In genomic region chr11:81996172-81996841, GRCm38 (mm10) we compare ENCODE assay signal across 8 mouse cellular contexts. TPM values are rescaled to one million over a fixed set of nuclear protein-coding genes. Genes with fewer than 3 reads are reported as not detected.
DNase-seq lines count a peak whose midpoint lies in the region; ATAC-seq lines count a peak whose summit lies in the region.
"Had no signal": no experiment of that assay in that cellular context is flagged by ENCODE, and none has a peak within 500 bp of the region (broad histone marks: within the 10 kb centered on the region; RNA-seq: fewer than 3 reads in every experiment).

No protein-coding gene starts in this region.

- no peak overlapping the region for H3K4me3 ChIP-seq in embryonic facial prominence, embryonic 14.5 days (ENCODE audit: low read depth, low read length)
- H3K4me3 ChIP-seq: neural tube, embryonic 12.5 days had no signal

- H3K9me3 ChIP-seq in embryonic facial prominence, embryonic 14.5 days (ENCODE audit: control insufficient read depth, low read length), result no peaks in the 10 kb centered on the region
- H3K9me3 ChIP-seq: neural tube, embryonic 12.5 days had no signal

- peak; percentile 76 for DNase-seq in Muller cell, postnatal 12 days (ENCODE audit: inconsistent ontology term)
- peak; percentile 75 to 77 for DNase-seq in adrenal gland, postnatal 36 days
- DNase-seq in embryonic facial prominence, embryonic 14.5 days (ENCODE audit: low spot score), result peak; percentile 70
- peak; percentile 76 to 85 for DNase-seq in heart, postnatal 10 days
- peak; percentile 82 to 83 for DNase-seq in layer of hippocampus, postnatal 25 days (ENCODE audit: extremely low spot score in 1 of 2, low spot score in 1 of 2)
- DNase-seq in right cerebral cortex, postnatal 4 days, result peak; percentile 81

- intact Hi-C loops in heart, postnatal 10 days (cut with DNase I), result loop anchor here (1.0 to 10.0 kb wide), 3 partner anchors 46 to 898 kb away; partner anchors contain the start of genes Fndc8 and Rad51d

- H3K36me3 ChIP-seq in embryonic facial prominence, embryonic 14.5 days (ENCODE audit: control insufficient read depth, insufficient read depth, low read length), result no peaks in the 10 kb centered on the region
- H3K36me3 ChIP-seq: neural tube, embryonic 12.5 days had no signal

- H3K4me1 ChIP-seq in embryonic facial prominence, embryonic 14.5 days (ENCODE audit: control insufficient read depth, insufficient read depth, low read length), result peaks cover 3% of the 10 kb centered on the region; the same call in 1 of the 2 replicates
- H3K4me1 ChIP-seq: neural tube, embryonic 12.5 days had no signal

- no peaks in the 10 kb centered on the region; the same call in 1 of the 2 replicates for H3K27me3 ChIP-seq in embryonic facial prominence, embryonic 14.5 days (replicated peaks; ENCODE audit: control insufficient read depth, insufficient read depth, low read length)
- H3K27me3 ChIP-seq: neural tube, embryonic 12.5 days had no signal

- ATAC-seq in embryonic facial prominence, embryonic 14.5 days (ENCODE audit: low read depth), result peak; percentile 50
- ATAC-seq in megakaryocyte, adult 5-6 weeks (ENCODE audit: poor library complexity, severe bottlenecking), result peak; percentile 98

- H3K4me2 ChIP-seq in embryonic facial prominence, embryonic 14.5 days (ENCODE audit: low read depth, low read length), result no peak overlapping the region
- H3K4me2 ChIP-seq: neural tube, embryonic 12.5 days had no signal

- 53% methylated on average over 10 of the region's 10 CpGs for WGBS in embryonic facial prominence, embryonic 14.5 days

- H3K27ac ChIP-seq in embryonic facial prominence, embryonic 14.5 days (replicated peaks; ENCODE audit: low read depth, low read length), result no peak overlapping the region
- H3K27ac ChIP-seq: neural tube, embryonic 12.5 days had no signal

- H3K9ac ChIP-seq in embryonic facial prominence, embryonic 14.5 days (ENCODE audit: low read depth, low read length), result no peak overlapping the region
- H3K9ac ChIP-seq: neural tube, embryonic 12.5 days had no signal

RNA-seq across cellular contexts. Expression of gene Asic2, which starts 28.1 kb away (rescaled TPM):
- 1 to 10 TPM; 1.7 TPM for total RNA-seq in adrenal gland, postnatal 36 days (2021)
- 0.43 and 0.65 TPM in 2 replicates for polyA plus RNA-seq in embryonic facial prominence, embryonic 14.5 days (2014; fragmentation: Nextera tagmentation; extraction: Ambion mirVana)
- not detected for total RNA-seq in heart, postnatal 10 days (2021)
- 10 to 100 TPM; 58.4 to 61.0 TPM for total RNA-seq in layer of hippocampus, postnatal 25 days (2021)
- total RNA-seq in megakaryocyte, adult 5-6 weeks (2015), result not detected in 2 replicates
- total RNA-seq in megakaryocyte, adult 5-6 weeks (2017), result not detected in 2 replicates

RNA-seq across cellular contexts. Expression of gene Ccl2, which starts 39.1 kb away (rescaled TPM):
- 1 to 10 TPM; 1.2 to 1.3 TPM for total RNA-seq in adrenal gland, postnatal 36 days (2021)
- 6.6 and 9.8 TPM in 2 replicates for polyA plus RNA-seq in embryonic facial prominence, embryonic 14.5 days (2014; fragmentation: Nextera tagmentation; extraction: Ambion mirVana)
- 1 to 10 TPM; 1.2 to 1.8 TPM for total RNA-seq in heart, postnatal 10 days (2021)
- total RNA-seq in layer of hippocampus, postnatal 25 days (2021), result not detected
- total RNA-seq in megakaryocyte, adult 5-6 weeks (2015), result 45.4 and 58.9 TPM in 2 replicates
- total RNA-seq in megakaryocyte, adult 5-6 weeks (2017), result 26.0 and 31.5 TPM in 2 replicates

RNA-seq across cellular contexts. Expression of gene Gm17268, which starts 42.1 kb away (rescaled TPM):
- not detected for total RNA-seq in adrenal gland, postnatal 36 days (2021)
- polyA plus RNA-seq in embryonic facial prominence, embryonic 14.5 days (2014; fragmentation: Nextera tagmentation; extraction: Ambion mirVana), result not detected in 2 replicates
- not detected for total RNA-seq in heart, postnatal 10 days (2021)
- not detected for total RNA-seq in layer of hippocampus, postnatal 25 days (2021)
- not detected in 2 replicates for total RNA-seq in megakaryocyte, adult 5-6 weeks (2015)
- total RNA-seq in megakaryocyte, adult 5-6 weeks (2017), result not detected in 2 replicates
- polyA plus RNA-seq: neural tube, embryonic 12.5 days had no signal

RNA-seq across cellular contexts. Expression of gene Ccl7, which starts 49.2 kb away (rescaled TPM):
- 1 to 10 TPM in 1 of 2 experiments, under 1 TPM in 1; 0.95 to 1.9 TPM for total RNA-seq in adrenal gland, postnatal 36 days (2021)
- 5.3 and 6.3 TPM in 2 replicates for polyA plus RNA-seq in embryonic facial prominence, embryonic 14.5 days (2014; fragmentation: Nextera tagmentation; extraction: Ambion mirVana)
- total RNA-seq in heart, postnatal 10 days (2021), result 1 to 10 TPM in 1 of 2 experiments, under 1 TPM in 1; 0.34 to 1.0 TPM
- not detected for total RNA-seq in layer of hippocampus, postnatal 25 days (2021)
- 0.74 TPM in 1 of 2 replicates, not detected in the other for total RNA-seq in megakaryocyte, adult 5-6 weeks (2015)
- not detected in 2 replicates for total RNA-seq in megakaryocyte, adult 5-6 weeks (2017)

Comparison
In these comparisons a context has a peak if more than half of its experiments do, and no peak if none do; other contexts are left out.
1. RNA of gene Asic2, which starts 28.1 kb away (total RNA-seq): 58.4 to 61.0 TPM in layer of hippocampus, postnatal 25 days; 1.7 TPM in adrenal gland, postnatal 36 days, not detected in heart, postnatal 10 days and not detected in megakaryocyte, adult 5-6 weeks; every median in the first group is over 10 times any median in the second.
2. RNA of gene Ccl2, which starts 39.1 kb away (total RNA-seq): 26.0 to 58.9 TPM in megakaryocyte, adult 5-6 weeks; 1.2 to 1.8 TPM in heart, postnatal 10 days, 1.2 to 1.3 TPM in adrenal gland, postnatal 36 days and not detected in layer of hippocampus, postnatal 25 days; every median in the first group is over 4 times any median in the second.
3. Peak in every context shown above with its lines, with median percentiles within 50 percentile points of each other: DNase-seq.